Comparison of ENCODE assay signal across 18 mouse cellular contexts in the genomic region with DNA sequence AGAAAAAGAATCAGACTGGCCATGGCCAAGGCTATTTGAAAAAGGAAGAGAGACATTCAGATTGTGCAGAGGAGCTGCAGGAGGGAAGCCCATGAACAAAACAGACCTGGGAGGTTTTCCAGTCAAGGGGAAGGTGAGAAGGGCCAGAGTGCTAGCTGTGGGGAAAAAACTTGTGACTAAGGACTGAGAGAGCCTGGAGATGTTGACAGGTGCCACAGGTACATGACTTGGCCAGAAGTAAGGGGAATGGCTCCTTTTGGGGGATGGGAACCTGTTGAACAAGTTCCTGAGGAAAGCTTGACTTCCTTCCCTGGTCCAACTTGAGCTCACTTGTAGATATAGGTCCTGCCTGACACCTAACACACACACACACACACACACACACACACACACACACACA. TPM values are rescaled to one million over a fixed set of nuclear protein-coding genes. Genes with fewer than 3 reads are reported as not detected.
"Had no signal": no experiment of that assay in that cellular context is flagged by ENCODE, and none has a peak within 500 bp of the region (broad histone marks: within the 10 kb centered on the region; RNA-seq: fewer than 3 reads in every experiment).

No protein-coding gene starts in this region.

- H3K9ac ChIP-seq: liver, embryonic 12.5 days; liver, embryonic 14.5 days; midbrain, embryonic 12.5 days; neural tube, embryonic 13.5 days; neural tube, embryonic 15.5 days had no signal

- DNase-seq: lung, postnatal 10 days; midbrain, embryonic 14.5 days; retina, postnatal 1 day; right cerebral cortex, adult 18-20 months; right cerebral cortex, postnatal 25 days; right cerebral cortex, postnatal 4 days; spleen, adult 18-20 months; thymus, adult 2 months; thymus, postnatal 25 days; thymus, postnatal 4 days had no signal

- H3K27me3 ChIP-seq: liver, embryonic 12.5 days; midbrain, embryonic 12.5 days; neural tube, embryonic 13.5 days; neural tube, embryonic 15.5 days had no signal

- H3K36me3 ChIP-seq: liver, embryonic 12.5 days; midbrain, embryonic 10.5 days; midbrain, embryonic 12.5 days; neural tube, embryonic 13.5 days; neural tube, embryonic 15.5 days had no signal

- H3K4me1 ChIP-seq: liver, embryonic 12.5 days; midbrain, embryonic 10.5 days; midbrain, embryonic 12.5 days; neural tube, embryonic 13.5 days; neural tube, embryonic 15.5 days had no signal

- H3K9me3 ChIP-seq: midbrain, embryonic 10.5 days; midbrain, embryonic 12.5 days; neural tube, embryonic 13.5 days; neural tube, embryonic 15.5 days had no signal

- H3K4me2 ChIP-seq: liver, embryonic 12.5 days; midbrain, embryonic 12.5 days; neural tube, embryonic 13.5 days; neural tube, embryonic 15.5 days had no signal

- H3K4me3 ChIP-seq: liver, embryonic 12.5 days; midbrain, embryonic 10.5 days; midbrain, embryonic 12.5 days; myocyte; neural tube, embryonic 13.5 days; neural tube, embryonic 15.5 days had no signal

- ATAC-seq: liver, embryonic 12.5 days; midbrain, embryonic 16.5 days had no signal

- H3K27ac ChIP-seq: liver, embryonic 12.5 days; liver, embryonic 14.5 days; midbrain, embryonic 10.5 days; midbrain, embryonic 12.5 days; neural tube, embryonic 13.5 days; neural tube, embryonic 15.5 days had no signal

RNA-seq across cellular contexts. Expression of a gene that starts 42.6 kb away (rescaled TPM):
- polyA plus RNA-seq: midbrain, embryonic 14.5 days; myocyte had no signal
